ENCODE assay signal across 11 mouse cellular contexts in the genomic region with DNA sequence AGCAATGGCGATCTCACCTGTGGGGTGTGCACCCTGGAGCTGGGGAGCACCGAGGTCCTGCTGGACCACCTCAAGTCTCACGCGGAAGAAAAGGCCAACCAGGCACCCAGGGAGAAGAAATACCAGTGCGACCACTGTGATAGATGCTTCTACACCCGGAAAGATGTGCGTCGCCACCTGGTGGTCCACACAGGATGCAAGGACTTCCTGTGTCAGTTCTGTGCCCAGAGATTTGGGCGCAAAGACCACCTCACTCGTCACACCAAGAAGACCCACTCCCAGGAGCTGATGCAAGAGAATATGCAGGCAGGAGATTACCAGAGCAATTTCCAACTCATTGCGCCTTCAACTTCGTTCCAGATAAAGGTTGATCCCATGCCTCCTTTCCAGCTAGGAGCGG. TPM values are rescaled to one million over a fixed set of nuclear protein-coding genes. Genes with fewer than 3 reads are reported as not detected.
DNase-seq lines count a peak whose midpoint lies in the region; TF ChIP-seq lines count a peak whose summit lies in the region.
"Had no signal": no experiment of that assay in that cellular context is flagged by ENCODE, and none has a peak within 500 bp of the region (broad histone marks: within the 10 kb centered on the region; RNA-seq: fewer than 3 reads in every experiment).

No protein-coding gene starts in this region.

- no peaks in the 10 kb centered on the region for H3K36me3 ChIP-seq in E14TG2a.4 (ENCODE audit: insufficient read depth, low read length)
- H3K36me3 ChIP-seq: midbrain, embryonic 15.5 days had no signal

- peaks cover 6% of the 10 kb centered on the region for H3K4me1 ChIP-seq in E14TG2a.4 (replicated peaks; ENCODE audit: low read depth, low read length)
- H3K4me1 ChIP-seq: midbrain, embryonic 15.5 days had no signal

- no peak overlapping the region for H3K27ac ChIP-seq in layer of hippocampus, adult 2 months
- H3K27ac ChIP-seq: midbrain, embryonic 15.5 days had no signal

- DNase-seq in embryo, embryonic 10 days (ENCODE audit: low spot score), result peak; percentile 60
- DNase-seq in embryo, embryonic 10.5 days (ENCODE audit: low spot score), result no peak
- no peak for DNase-seq in layer of hippocampus, adult 2 months (ENCODE audit: low spot score in 2 of 2)
- no peak for DNase-seq in layer of hippocampus, adult 9-11 months
- DNase-seq in kidney, postnatal 14 days, result peak; percentile 19
- no peak for DNase-seq in frontal cortex, postnatal 10 days (ENCODE audit: low spot score in 2 of 2)
- DNase-seq in frontal cortex, postnatal 36 days (ENCODE audit: low spot score in 2 of 2), result no peak
- DNase-seq: gastrocnemius, postnatal 14 days; spleen, adult 18-20 months had no signal

- peak; percentile 66 for TF ChIP-seq CTCF in layer of hippocampus, adult 2 months (conservative IDR thresholded peaks at IDR 0.05)
- peak; percentile 32 for TF ChIP-seq CTCF in E14TG2a.4 (conservative IDR thresholded peaks at IDR 0.05; ENCODE audit: low read length)

- peaks cover 5% of the 10 kb centered on the region; the same call in 1 of the 2 replicates for H3K27me3 ChIP-seq in E14TG2a.4 (ENCODE audit: insufficient read depth, low read length)
- H3K27me3 ChIP-seq: midbrain, embryonic 15.5 days had no signal

- H3K4me3 ChIP-seq in layer of hippocampus, adult 2 months, result no peak overlapping the region; the same call in 1 of the 2 replicates
- H3K4me3 ChIP-seq in E14TG2a.4 (replicated peaks; ENCODE audit: low read length), result peak overlapping the region; percentile 52
- H3K4me3 ChIP-seq: midbrain, embryonic 15.5 days had no signal

- H3K9me3 ChIP-seq in E14TG2a.4 (ENCODE audit: low read length), result peaks cover 5% of the 10 kb centered on the region; the same call in 1 of the 2 replicates
- H3K9me3 ChIP-seq: midbrain, embryonic 15.5 days had no signal

RNA-seq across cellular contexts. Expression of gene Zc2hc1b, which starts 50.5 kb away (rescaled TPM):
- total RNA-seq in layer of hippocampus, adult 2 months (2021), result not detected
- total RNA-seq: gastrocnemius, postnatal 14 days had no signal

Comparison
In these comparisons a context has a peak if more than half of its experiments do, and no peak if none do; other contexts are left out.
1. DNase-seq: peak in embryo, embryonic 10 days (single experiment) and kidney, postnatal 14 days (single experiment); none in embryo, embryonic 10.5 days (single experiment), layer of hippocampus, adult 2 months (0 of 2), layer of hippocampus, adult 9-11 months (single experiment), frontal cortex, postnatal 10 days (0 of 2) and frontal cortex, postnatal 36 days (0 of 2).